Mouse (Mus musculus): ENCODE data around the gene Mphosph9. TPM values are rescaled to one million over a fixed set of nuclear protein-coding genes. Genes with fewer than 3 reads are reported as not detected.

Gene Mphosph9
- polyA plus RNA-seq, 1 experiment from 2014 or later = 4.2 TPM

GRCm38 (mm10) chr5:124241686-124242444 is 85.9 kb downstream of the Mphosph9 start:
- Histone ChIP-seq H3K27ac (ENCODE audit: low read length) (no peak overlapping the region), H3K9me3 (replicated peaks; ENCODE audit: control insufficient read depth, low read length) (no peaks in the 10 kb centered on the region), H3K4me2 (ENCODE audit: low read depth, low read length) (no peak overlapping the region), H3K27me3 (ENCODE audit: control insufficient read depth, insufficient read depth, low read depth, low read length) (no peaks in the 10 kb centered on the region), H3K4me3 (ENCODE audit: low read depth, low read length) (no peak overlapping the region), H3K9ac (ENCODE audit: low read depth, low read length) (no peak overlapping the region), H3K36me3 (ENCODE audit: control insufficient read depth, insufficient read depth) (peaks cover 4% of the 10 kb centered on the region), H3K4me1 (ENCODE audit: control insufficient read depth, low read depth, low read length) (peaks cover 3% of the 10 kb centered on the region)
- WGBS (ENCODE audit: insufficient replicate concordance) = 36% methylated on average over 10 of the region's 10 CpGs
- ATAC-seq (ENCODE audit: low read depth) = no peak

GRCm38 (mm10) chr5:124240841-124241685 is 86.7 kb downstream of the Mphosph9 start:
- no peak overlapping the region for H3K27ac ChIP-seq (ENCODE audit: low read length)
- H3K9ac ChIP-seq (ENCODE audit: low read depth, low read length) = no peak overlapping the region
- 57% methylated on average over 22 of the region's 22 CpGs for WGBS (ENCODE audit: insufficient replicate concordance)

GRCm38 (mm10) chr5:124236180-124236579 is 91.6 kb downstream of the Mphosph9 start:
- Histone ChIP-seq H3K27ac (ENCODE audit: low read length) (peak overlapping the region; percentile 83), H3K4me2 (ENCODE audit: low read depth, low read length) (no peak overlapping the region), H3K4me1 (ENCODE audit: control insufficient read depth, low read depth, low read length) (peaks cover 29% of the 10 kb centered on the region)

More at GRCm38 (mm10) chr5:124240841-124241685, 86.7 kb downstream of the Mphosph9 start:
- peaks cover 3% of the 10 kb centered on the region for H3K4me1 ChIP-seq (ENCODE audit: control insufficient read depth, low read depth, low read length)
- H3K4me3 ChIP-seq (ENCODE audit: low read depth, low read length) = no peak overlapping the region
- H3K27me3 ChIP-seq (ENCODE audit: control insufficient read depth, insufficient read depth, low read depth, low read length) = no peaks in the 10 kb centered on the region
- no peak overlapping the region for H3K4me2 ChIP-seq (ENCODE audit: low read depth, low read length)
- no peaks in the 10 kb centered on the region for H3K9me3 ChIP-seq (replicated peaks; ENCODE audit: control insufficient read depth, low read length)
- H3K36me3 ChIP-seq (ENCODE audit: control insufficient read depth, insufficient read depth) = no peaks in the 10 kb centered on the region
- ATAC-seq (ENCODE audit: low read depth) = no peak

GRCm38 (mm10) chr5:124234778-124235177 is 93.0 kb downstream of the Mphosph9 start:
- no peak overlapping the region for H3K9ac ChIP-seq (ENCODE audit: low read depth, low read length)

More at GRCm38 (mm10) chr5:124236180-124236579, 91.6 kb downstream of the Mphosph9 start:
- peak; percentile 73 for ATAC-seq (ENCODE audit: low read depth)
- Histone ChIP-seq H3K9ac (ENCODE audit: low read depth, low read length) (no peak overlapping the region), H3K4me3 (ENCODE audit: low read depth, low read length) (no peak overlapping the region), H3K9me3 (replicated peaks; ENCODE audit: control insufficient read depth, low read length) (no peaks in the 10 kb centered on the region), H3K36me3 (ENCODE audit: control insufficient read depth, insufficient read depth) (no peaks in the 10 kb centered on the region), H3K27me3 (ENCODE audit: control insufficient read depth, insufficient read depth, low read depth, low read length) (no peaks in the 10 kb centered on the region)
- WGBS (ENCODE audit: insufficient replicate concordance) = 64% methylated on average over 4 of the region's 4 CpGs

GRCm38 (mm10) chr5:124233874-124234661 is 93.7 kb downstream of the Mphosph9 start:
- H3K27me3 ChIP-seq (ENCODE audit: control insufficient read depth, insufficient read depth, low read depth, low read length) = no peaks in the 10 kb centered on the region
- no peak overlapping the region for H3K4me2 ChIP-seq (ENCODE audit: low read depth, low read length)
- no peaks in the 10 kb centered on the region for H3K36me3 ChIP-seq (ENCODE audit: control insufficient read depth, insufficient read depth)
- peaks cover 35% of the 10 kb centered on the region for H3K4me1 ChIP-seq (ENCODE audit: control insufficient read depth, low read depth, low read length)
- 53% methylated on average over 12 of the region's 12 CpGs for WGBS (ENCODE audit: insufficient replicate concordance)
- peak overlapping the region; percentile 87 for H3K27ac ChIP-seq (ENCODE audit: low read length)
- no peak overlapping the region for H3K9ac ChIP-seq (ENCODE audit: low read depth, low read length)
- H3K9me3 ChIP-seq (replicated peaks; ENCODE audit: control insufficient read depth, low read length) = no peaks in the 10 kb centered on the region
- no peak for ATAC-seq (ENCODE audit: low read depth)
- no peak overlapping the region for H3K4me3 ChIP-seq (ENCODE audit: low read depth, low read length)

More at GRCm38 (mm10) chr5:124234778-124235177, 93.0 kb downstream of the Mphosph9 start:
- Histone ChIP-seq H3K4me1 (ENCODE audit: control insufficient read depth, low read depth, low read length) (peaks cover 35% of the 10 kb centered on the region), H3K36me3 (ENCODE audit: control insufficient read depth, insufficient read depth) (no peaks in the 10 kb centered on the region), H3K27ac (ENCODE audit: low read length) (peak overlapping the region; percentile 87), H3K27me3 (ENCODE audit: control insufficient read depth, insufficient read depth, low read depth, low read length) (no peaks in the 10 kb centered on the region), H3K4me2 (ENCODE audit: low read depth, low read length) (no peak overlapping the region), H3K4me3 (ENCODE audit: low read depth, low read length) (no peak overlapping the region), H3K9me3 (replicated peaks; ENCODE audit: control insufficient read depth, low read length) (no peaks in the 10 kb centered on the region)
- no peak for ATAC-seq (ENCODE audit: low read depth)
- 82% methylated on average over 6 of the region's 6 CpGs for WGBS (ENCODE audit: insufficient replicate concordance)

GRCm38 (mm10) chr5:124233144-124233465 is 94.7 kb downstream of the Mphosph9 start:
- H3K27me3 ChIP-seq (ENCODE audit: control insufficient read depth, insufficient read depth, low read depth, low read length) = no peaks in the 10 kb centered on the region
- ATAC-seq (ENCODE audit: low read depth) = no peak
- no peaks in the 10 kb centered on the region for H3K36me3 ChIP-seq (ENCODE audit: control insufficient read depth, insufficient read depth)
- 75% methylated on average over 8 of the region's 8 CpGs for WGBS (ENCODE audit: insufficient replicate concordance)
- peak overlapping the region; percentile 87 for H3K27ac ChIP-seq (ENCODE audit: low read length)
- peaks cover 35% of the 10 kb centered on the region for H3K4me1 ChIP-seq (ENCODE audit: control insufficient read depth, low read depth, low read length)
- no peaks in the 10 kb centered on the region for H3K9me3 ChIP-seq (replicated peaks; ENCODE audit: control insufficient read depth, low read length)
- H3K9ac ChIP-seq (ENCODE audit: low read depth, low read length) = no peak overlapping the region
- no peak overlapping the region for H3K4me3 ChIP-seq (ENCODE audit: low read depth, low read length)
- no peak overlapping the region for H3K4me2 ChIP-seq (ENCODE audit: low read depth, low read length)

GRCm38 (mm10) chr5:124232360-124233143 is 95.2 kb downstream of the Mphosph9 start:
- H3K4me2 ChIP-seq (ENCODE audit: low read depth, low read length) = no peak overlapping the region
- no peaks in the 10 kb centered on the region for H3K27me3 ChIP-seq (ENCODE audit: control insufficient read depth, insufficient read depth, low read depth, low read length)
- H3K4me3 ChIP-seq (ENCODE audit: low read depth, low read length) = no peak overlapping the region
- H3K36me3 ChIP-seq (ENCODE audit: control insufficient read depth, insufficient read depth) = no peaks in the 10 kb centered on the region
- peak overlapping the region; percentile 93 for H3K27ac ChIP-seq (ENCODE audit: low read length)
- WGBS (ENCODE audit: insufficient replicate concordance) = 60% methylated on average over 18 of the region's 18 CpGs
- peak; percentile 80 for ATAC-seq (ENCODE audit: low read depth)
- peaks cover 35% of the 10 kb centered on the region for H3K4me1 ChIP-seq (ENCODE audit: control insufficient read depth, low read depth, low read length)
- H3K9ac ChIP-seq (ENCODE audit: low read depth, low read length) = 0 out of 2 replicates have a peak overlapping the region, but pooled peaks have one; percentile 24
- no peaks in the 10 kb centered on the region for H3K9me3 ChIP-seq (replicated peaks; ENCODE audit: control insufficient read depth, low read length)

- Histone ChIP-seq H3K4me2 (ENCODE audit: low read depth, low read length) (no peak overlapping the region), H3K36me3 (ENCODE audit: control insufficient read depth, insufficient read depth) (no peaks in the 10 kb centered on the region), H3K4me3 (ENCODE audit: low read depth, low read length) (no peak overlapping the region), H3K27me3 (ENCODE audit: control insufficient read depth, insufficient read depth, low read depth, low read length) (no peaks in the 10 kb centered on the region), H3K27ac (ENCODE audit: low read length) (no peak overlapping the region), H3K9me3 (replicated peaks; ENCODE audit: control insufficient read depth, low read length) (no peaks in the 10 kb centered on the region), H3K9ac (ENCODE audit: low read depth, low read length) (no peak overlapping the region), H3K4me1 (ENCODE audit: control insufficient read depth, low read depth, low read length) (peaks cover 54% of the 10 kb centered on the region)
- 51% methylated on average over 9 of the region's 9 CpGs for WGBS (ENCODE audit: insufficient replicate concordance)
- no peak for ATAC-seq (ENCODE audit: low read depth)
These were observed 97.3 kb downstream of the Mphosph9 start for GRCm38 (mm10) chr5:124230461-124230860.
